Mouse (Mus musculus) retina, postnatal 1 day (tissue): Measurements from ENCODE around the gene Rimklb.
"Not testable (repeated sequence)": the region's sequence is repeated elsewhere in the genome, so short reads cannot be mapped to it uniquely, and the experiment has no call there.

Experiments
- DNase-seq: peaks from one replicate; pipeline ENCODE4 v3.0.0-alpha.2; 2012

Gene Rimklb

GRCm38 (mm10) chr6:122495082-122495881 is 3.3 kb downstream of the Rimklb start:
- DNase-seq = peak; percentile 63

DNA sequence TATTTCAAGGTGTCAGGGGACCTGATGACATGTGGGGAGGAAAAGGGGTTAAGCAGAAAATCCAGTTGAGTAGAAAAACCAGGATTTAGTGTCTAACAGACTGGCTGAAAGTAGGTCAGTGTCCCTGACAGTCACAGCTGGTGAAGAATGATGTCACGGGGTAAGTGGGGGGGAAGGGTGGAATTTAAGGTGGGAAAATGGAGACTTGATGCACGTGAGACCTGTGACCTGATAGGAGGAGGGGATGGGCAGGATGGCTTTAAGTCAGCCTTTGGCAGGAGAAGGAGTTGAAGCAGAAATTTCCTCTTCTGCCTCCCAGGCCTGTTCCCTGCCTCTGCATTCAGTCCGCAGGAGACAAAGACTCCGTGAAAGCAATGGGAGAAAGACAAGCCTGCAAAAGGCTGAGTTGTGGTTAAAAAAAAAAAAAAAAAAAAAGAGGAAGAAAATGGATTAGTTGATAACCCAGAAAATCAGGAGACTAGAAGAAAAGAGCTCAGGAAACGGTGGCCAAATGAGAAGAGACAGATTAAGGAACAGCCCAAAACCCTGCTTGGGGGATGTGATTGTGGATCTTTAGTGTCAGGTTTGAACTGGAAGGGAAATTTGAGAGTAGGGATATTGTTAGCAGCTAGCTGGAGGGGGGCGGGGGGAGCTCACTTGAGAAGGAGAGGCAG is 4.6 kb downstream of the Rimklb start:
- DNase-seq = peak; percentile 89

DNA sequence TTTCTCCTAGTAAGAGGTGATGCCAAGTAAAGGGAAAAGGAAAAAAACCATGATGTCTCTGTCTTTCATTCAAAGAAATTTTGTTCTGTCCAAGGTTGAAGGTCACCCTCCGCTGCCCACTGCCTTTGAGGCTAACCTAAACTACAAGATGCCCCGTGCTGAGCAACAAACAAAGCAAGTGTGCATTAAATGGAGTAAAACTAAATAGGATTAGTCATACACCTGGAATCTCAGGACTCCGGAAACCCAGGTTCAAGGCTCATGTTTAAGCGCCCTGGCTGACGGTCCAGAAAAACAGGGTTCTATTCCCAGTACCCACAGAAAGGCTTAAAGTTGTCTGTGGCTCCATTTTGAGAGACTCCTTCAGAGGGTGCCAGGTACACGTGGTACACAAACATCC is 6.1 kb downstream of the Rimklb start:
- no peak for DNase-seq

- DNase-seq = peak; percentile 90
These were observed 7.0 kb downstream of the Rimklb start for GRCm38 (mm10) chr6:122491557-122491956.

GRCm38 (mm10) chr6:122490929-122491512 is 7.5 kb downstream of the Rimklb start:
- DNase-seq = no peak

GRCm38 (mm10) chr6:122486297-122487117 is 12.1 kb downstream of the Rimklb start:
- DNase-seq = peak; percentile 93

- peak; percentile 68 for DNase-seq
These were observed 12.9 kb downstream of the Rimklb start for GRCm38 (mm10) chr6:122485401-122486296.

- DNase-seq = no peak
These were observed 20.5 kb downstream of the Rimklb start for GRCm38 (mm10) chr6:122478062-122478461.

DNA sequence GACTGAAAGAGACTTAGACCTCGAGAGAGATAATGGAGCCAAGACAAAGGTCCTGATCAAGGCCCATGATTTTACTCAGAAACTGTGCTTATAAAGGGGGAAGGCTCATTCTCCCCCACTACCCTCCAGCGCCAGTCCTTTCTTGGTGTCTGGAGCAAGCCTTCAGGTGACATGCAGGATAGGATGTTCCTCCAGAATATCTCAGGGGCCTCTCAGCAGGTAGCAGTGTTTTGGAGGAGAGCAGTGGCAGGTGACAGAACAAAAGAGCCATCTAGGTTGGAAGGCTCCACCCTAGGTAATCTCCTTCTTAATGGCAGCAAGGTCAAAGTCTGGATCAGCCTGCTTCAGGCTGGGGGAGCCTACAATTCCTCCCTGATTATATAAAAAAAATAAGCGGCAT is 27.1 kb downstream of the Rimklb start:
- DNase-seq = not testable (repeated sequence)

DNA sequence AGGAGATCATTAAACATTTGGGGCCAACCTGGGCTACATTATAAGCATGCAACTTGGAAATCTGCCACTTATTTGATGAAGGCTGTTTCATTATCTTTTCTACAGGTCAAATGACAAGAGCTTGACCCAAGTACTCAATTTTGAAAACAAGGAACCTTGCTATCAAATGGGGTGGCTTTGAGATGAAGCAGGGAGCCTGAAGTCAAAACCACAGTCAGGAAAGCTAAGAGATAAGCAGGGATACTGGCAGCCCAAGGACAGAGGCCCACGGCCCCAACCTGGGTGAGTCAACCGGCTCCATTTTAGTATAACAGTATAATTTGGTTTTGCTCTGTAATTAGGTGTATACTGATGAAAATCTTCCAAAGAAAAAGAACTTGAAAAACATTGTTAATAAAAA is 28.3 kb downstream of the Rimklb start:
- no peak for DNase-seq

DNA sequence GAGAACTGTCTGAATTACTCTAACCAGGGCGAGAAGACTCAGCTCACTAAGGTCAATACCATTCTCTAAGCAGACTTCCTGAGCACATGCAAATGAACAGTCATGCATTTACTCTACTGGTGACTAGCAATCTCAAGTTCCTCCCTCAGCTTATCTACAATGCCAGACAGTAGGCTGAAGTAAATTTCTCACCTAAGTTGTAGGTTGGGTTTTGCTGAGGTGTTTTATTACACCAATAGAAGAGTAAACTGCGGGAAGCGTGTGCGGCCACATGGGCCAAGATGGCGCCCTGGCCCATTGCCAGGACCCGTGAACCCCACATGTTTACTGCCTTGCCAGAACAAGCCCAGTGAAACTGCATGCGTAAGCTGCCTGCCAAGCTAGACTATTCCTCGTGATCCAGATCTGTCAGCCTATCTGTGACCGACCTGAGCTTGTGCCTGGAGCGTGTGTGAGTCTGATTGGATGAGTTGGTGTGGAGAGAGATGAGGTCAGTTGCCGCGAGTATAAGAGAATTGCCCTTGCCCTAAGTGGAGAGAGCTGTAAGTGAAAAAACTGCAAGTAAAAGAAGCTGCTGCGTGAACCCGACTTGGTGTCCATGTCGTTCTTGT is 29.4 kb downstream of the Rimklb start:
- DNase-seq = no peak

GRCm38 (mm10) chr6:122466092-122466713 is 32.4 kb downstream of the Rimklb start:
- no peak for DNase-seq

- no peak for DNase-seq
These were observed 39.4 kb downstream of the Rimklb start for GRCm38 (mm10) chr6:122458946-122459693.

DNA sequence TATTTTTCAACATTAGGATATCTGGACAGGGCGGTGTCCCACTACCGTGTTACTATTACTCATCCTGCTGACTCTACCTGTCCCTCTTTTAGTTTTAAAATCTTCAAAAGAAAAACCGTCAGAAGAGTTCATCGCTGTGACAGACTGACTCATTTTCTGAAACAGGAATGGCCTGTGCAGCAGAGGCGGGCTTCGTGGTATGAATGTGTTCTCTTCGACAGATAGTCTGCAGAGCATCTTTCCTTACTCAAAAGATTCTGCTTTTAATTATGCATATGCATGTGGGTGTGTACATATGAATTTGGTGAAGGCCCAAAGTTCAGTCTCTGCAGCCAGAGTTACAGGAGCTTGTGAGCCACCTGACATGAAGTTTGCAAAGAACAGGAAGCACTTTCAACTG is 50.7 kb downstream of the Rimklb start:
- DNase-seq = no peak

- no peak for DNase-seq
These were observed 53.3 kb downstream of the Rimklb start for GRCm38 (mm10) chr6:122445215-122445614.

DNA sequence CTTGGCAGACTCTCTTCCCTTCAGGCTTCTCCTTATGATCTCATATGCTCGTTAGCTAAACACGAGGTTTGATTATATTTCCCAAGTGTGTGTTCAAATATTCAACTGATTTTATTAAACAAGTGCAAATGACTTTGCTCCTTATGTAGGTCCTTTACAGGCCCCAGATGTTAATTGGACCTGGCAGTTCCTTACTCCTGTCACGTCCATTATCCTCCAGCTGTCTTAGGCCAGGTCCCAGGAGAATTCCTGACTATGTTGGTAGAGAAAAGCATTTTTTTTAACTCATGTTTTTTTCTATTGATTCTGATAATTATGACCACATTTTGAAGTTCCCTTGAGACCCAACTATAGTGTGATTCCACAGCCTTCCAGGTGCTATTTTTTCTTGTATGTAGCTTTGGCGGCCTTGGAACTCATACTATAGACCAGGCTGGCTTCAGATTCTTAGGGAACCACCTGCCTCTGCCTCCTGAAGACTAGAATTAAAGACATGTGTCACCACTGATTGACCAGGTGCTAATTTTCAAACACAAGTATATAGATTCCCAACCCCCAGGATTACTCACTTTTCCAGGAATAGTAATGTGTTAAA is 57.8 kb downstream of the Rimklb start:
- DNase-seq = peak; percentile 53

GRCm38 (mm10) chr6:122439249-122439648 is 59.3 kb downstream of the Rimklb start:
- DNase-seq = no peak

DNA sequence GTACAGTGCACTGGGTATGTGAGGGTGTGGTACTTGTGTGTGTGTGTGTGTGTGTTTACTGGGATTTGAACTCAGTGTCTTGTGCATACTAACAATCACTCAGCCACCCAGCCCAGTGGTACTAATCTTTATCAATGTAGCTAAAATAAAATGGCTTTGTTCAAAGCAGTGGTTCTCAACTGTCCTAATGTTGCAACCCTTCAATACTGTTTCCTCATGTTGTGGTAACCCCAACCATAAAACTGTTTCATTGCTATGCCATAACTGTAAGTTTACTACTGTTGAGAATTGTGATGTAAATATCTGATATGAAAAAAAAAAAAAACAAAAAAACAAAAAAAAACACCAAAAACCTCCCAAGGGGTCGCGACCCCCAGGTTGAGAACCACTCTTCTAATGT is 63.3 kb downstream of the Rimklb start:
- DNase-seq = no peak

DNA sequence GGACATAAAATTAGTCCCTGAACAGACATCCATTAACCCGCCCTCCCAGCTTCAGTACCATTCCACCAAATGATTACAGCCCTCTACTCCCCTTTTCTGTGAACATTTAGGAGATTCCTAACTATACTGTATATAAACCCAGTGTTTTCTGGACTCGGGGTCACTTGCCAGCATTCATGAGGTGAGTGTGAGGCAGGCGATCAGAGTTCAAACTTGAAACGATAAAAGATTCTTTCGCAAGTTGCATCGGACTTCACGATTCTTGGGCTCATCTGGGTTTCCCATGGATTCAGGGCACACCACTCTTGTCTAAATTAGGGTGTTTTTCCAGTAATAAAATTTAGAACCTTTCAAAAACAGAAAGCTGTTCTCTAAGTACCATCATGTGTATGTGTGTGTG is 71.1 kb downstream of the Rimklb start:
- DNase-seq = no peak

DNA sequence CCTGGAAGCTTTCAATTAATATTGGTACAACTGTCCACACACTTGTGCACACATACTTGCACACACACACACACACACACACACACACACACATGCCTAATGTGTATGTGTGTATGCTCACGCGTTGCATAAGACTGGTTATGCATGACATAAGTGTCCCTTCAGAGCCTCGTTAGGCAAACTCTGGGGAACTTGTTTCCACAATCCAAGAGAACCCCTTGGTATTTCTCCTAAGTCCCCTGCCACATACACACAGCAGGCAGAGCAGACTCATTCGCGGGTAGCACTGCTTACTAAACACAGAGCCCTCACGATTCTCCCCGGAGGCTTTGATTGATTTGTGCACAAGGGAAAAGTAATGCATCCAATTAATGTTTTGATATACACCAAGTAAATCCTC is 81.5 kb downstream of the Rimklb start:
- DNase-seq = no peak
